Mouse (Mus musculus) hindbrain, embryonic 16.5 days (tissue): ENCODE measurements around the gene Rnase11. TPM values are rescaled to one million over a fixed set of nuclear protein-coding genes. Genes with fewer than 3 reads are reported as not detected.

Experiments
- ATAC-seq: fragments of 200-750 bp; cut with Nextera tagmentation; 2 replicates; pipeline ENCODE4 v1.8.0; 2017; ENCODE audit warnings: moderate TSS enrichment, moderate library complexity
- H3K27ac ChIP-seq: fragments of 300-500 bp; sonication (generic); 2 replicates; pipeline ENCODE4 v1.5.1; 2014; ENCODE audit warnings: low read depth, mild to moderate bottlenecking, control low read depth, low read length, moderate library complexity
- H3K27me3 ChIP-seq: fragments of 300-500 bp; sonication (generic); replicated peaks from 2 replicates; pipeline ENCODE4 v1.6.1; 2014; ENCODE audit warnings: low read length; ENCODE audit not compliant: control insufficient read depth, insufficient read depth
- H3K36me3 ChIP-seq: fragments of 300-500 bp; sonication (generic); 2 replicates; pipeline ENCODE4 v1.6.1; 2014; ENCODE audit warnings: mild to moderate bottlenecking, low read length, moderate library complexity, mixed read lengths; ENCODE audit not compliant: control insufficient read depth, insufficient read depth
- H3K4me1 ChIP-seq: fragments of 300-500 bp; sonication (generic); 2 replicates; pipeline ENCODE4 v1.6.1; 2014; ENCODE audit warnings: low read depth, low read length; ENCODE audit not compliant: control insufficient read depth, insufficient read depth
- H3K4me2 ChIP-seq: fragments of 300-500 bp; sonication (generic); 2 replicates; pipeline ENCODE4 v1.6.1; 2014; ENCODE audit warnings: mild to moderate bottlenecking, low read length, control low read depth, moderate library complexity
- H3K4me3 ChIP-seq: fragments of 300-500 bp; sonication (generic); 2 replicates; pipeline ENCODE4 v1.5.1; 2014; ENCODE audit warnings: mild to moderate bottlenecking, low read length, control low read depth, moderate library complexity
- H3K9ac ChIP-seq: fragments of 300-500 bp; sonication (generic); 2 replicates; pipeline ENCODE4 v1.6.1; 2014; ENCODE audit warnings: low read depth, mild to moderate bottlenecking, control low read depth, low read length, moderate library complexity
- H3K9me3 ChIP-seq: fragments of 300-500 bp; sonication (generic); 2 replicates; pipeline ENCODE4 v1.6.1; 2014; ENCODE audit warnings: mild to moderate bottlenecking, low read length, moderate library complexity; ENCODE audit not compliant: control insufficient read depth
- WGBS: fragments of 180-500 bp; shearing (Covaris S2); extraction: QIAGEN DNeasy Blood & Tissue Kit; methylation state at CpG from one replicate; pipeline ENCODE4 v1.1.7; 2014; 5-methylcytosine and 5-hydroxymethylcytosine counted together
- polyA plus RNA-seq: library from polyadenylated mRNA; unstranded; fragments of >200 nt; fragmentation: Nextera tagmentation; extraction: Ambion mirVana; gene quantifications from 2 replicates; pipeline ENCODE4 v1.2.1, GENCODE M21; 2015

Rnase11 gene
- polyA plus RNA-seq, 1 experiment from 2014 or later, result not detected

DNA sequence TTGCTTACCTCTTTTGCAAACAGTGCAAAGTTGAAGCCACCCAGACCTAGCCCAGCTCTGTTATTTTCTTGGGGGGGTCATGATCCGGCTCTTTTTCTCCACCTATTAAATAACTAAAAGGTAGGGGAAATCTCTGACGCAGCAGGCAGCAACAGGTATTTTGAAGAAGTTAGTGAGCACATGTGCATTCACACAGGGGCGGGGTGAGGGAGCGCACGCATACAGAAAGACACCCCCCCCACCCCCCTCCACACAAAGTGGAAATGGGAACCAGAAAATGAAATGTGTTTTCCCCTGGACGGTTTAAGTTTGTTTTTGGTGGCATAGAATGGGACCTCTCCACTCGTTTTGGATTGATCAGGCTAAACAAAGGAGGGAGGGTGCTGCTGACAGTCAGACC is 33.8 kb upstream of the Rnase11 start:
- H3K4me2 ChIP-seq, result peak overlapping the region; percentile 87
- no peaks in the 10 kb centered on the region for H3K36me3 ChIP-seq
- no peak for ATAC-seq
- H3K9me3 ChIP-seq, result no peaks in the 10 kb centered on the region
- WGBS, result 11% methylated on average over 7 of the region's 7 CpGs
- no peak overlapping the region for H3K9ac ChIP-seq
- peak overlapping the region; percentile 59 for H3K4me3 ChIP-seq
- H3K4me1 ChIP-seq, result peaks cover 7% of the 10 kb centered on the region
- no peak overlapping the region for H3K27ac ChIP-seq
- peaks cover 4% of the 10 kb centered on the region for H3K27me3 ChIP-seq

DNA sequence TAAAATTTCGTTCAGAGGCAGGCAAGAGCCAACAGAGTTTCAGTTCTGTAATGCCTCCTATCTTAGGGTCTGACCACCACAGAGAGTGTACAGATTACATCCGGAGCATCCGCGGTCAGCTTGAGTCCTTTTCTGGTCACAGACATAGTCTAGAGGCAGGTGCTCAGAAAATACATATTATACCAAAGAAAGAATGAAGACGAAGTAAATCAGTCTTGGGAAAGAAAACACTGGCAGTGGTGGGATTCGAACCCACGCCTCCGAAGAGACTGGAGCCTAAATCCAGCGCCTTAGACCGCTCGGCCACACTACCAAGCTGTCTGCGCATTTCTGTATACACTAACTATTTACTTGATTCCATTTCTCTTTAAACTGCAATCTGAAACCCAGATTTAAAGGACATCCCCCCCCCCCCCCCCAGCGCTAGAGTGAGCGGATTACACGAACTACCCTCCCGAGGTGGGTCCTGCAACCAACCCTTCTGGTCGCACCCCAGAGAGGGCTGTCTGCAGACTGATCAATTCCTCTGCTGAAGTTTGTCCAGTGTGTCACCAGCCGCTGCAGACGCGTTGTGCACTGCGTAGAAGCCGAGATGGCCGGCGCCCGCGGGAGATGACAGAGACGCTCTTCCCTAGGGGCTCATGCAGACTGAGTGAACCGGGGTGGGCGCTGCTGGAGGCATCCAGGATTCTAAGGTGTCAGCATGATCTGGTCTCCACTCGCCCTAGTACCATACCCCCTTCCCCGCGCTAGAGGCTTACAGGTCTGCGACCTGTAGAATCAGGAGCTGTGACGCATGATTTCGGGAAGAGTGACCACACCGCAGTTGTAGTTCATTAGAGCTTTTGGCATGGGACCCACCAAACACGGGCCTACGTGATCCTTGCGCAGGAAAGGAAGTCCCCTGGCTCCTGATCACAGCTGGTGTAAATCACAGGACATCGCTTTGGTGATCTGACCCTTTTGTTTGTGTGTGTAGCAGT is 32.9 kb upstream of the Rnase11 start:
- peak; percentile 85 for ATAC-seq
- H3K4me1 ChIP-seq, result peaks cover 7% of the 10 kb centered on the region
- no peaks in the 10 kb centered on the region for H3K36me3 ChIP-seq
- peaks cover 4% of the 10 kb centered on the region for H3K27me3 ChIP-seq
- H3K4me2 ChIP-seq, result peak overlapping the region; percentile 87
- no peak overlapping the region for H3K27ac ChIP-seq
- H3K4me3 ChIP-seq, result peak overlapping the region; percentile 59
- H3K9me3 ChIP-seq, result no peaks in the 10 kb centered on the region
- WGBS, result 4% methylated on average over 39 of the region's 40 CpGs
- peak overlapping the region; percentile 63 for H3K9ac ChIP-seq

DNA sequence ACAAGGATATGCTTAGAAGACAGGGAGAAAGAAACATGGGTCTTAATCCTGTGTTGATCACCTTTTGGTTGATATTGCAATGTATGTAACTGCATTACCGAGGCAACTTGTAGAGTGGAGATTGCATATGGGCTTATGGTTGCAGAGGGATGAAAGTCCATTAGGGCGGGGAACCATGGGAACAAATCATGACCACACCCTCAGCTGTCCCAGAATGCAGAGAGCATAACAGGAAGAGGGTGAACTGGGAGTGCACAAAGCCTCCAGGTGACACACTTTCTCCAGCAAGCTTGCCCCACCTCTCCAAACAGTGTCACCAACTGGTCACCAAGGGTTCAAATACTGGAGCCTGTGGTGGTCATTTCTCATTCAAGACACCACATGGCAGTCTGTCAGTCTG is 31.1 kb upstream of the Rnase11 start:
- Histone ChIP-seq H3K4me1 (peaks cover 7% of the 10 kb centered on the region; the same call in 1 of the 2 replicates), H3K4me3 (no peak overlapping the region), H3K27me3 (peaks cover 4% of the 10 kb centered on the region), H3K4me2 (no peak overlapping the region), H3K9me3 (no peaks in the 10 kb centered on the region), H3K9ac (no peak overlapping the region), H3K36me3 (no peaks in the 10 kb centered on the region), H3K27ac (no peak overlapping the region)
- ATAC-seq, result no peak
- WGBS, result 89% methylated on average over 2 of the region's 2 CpGs

DNA sequence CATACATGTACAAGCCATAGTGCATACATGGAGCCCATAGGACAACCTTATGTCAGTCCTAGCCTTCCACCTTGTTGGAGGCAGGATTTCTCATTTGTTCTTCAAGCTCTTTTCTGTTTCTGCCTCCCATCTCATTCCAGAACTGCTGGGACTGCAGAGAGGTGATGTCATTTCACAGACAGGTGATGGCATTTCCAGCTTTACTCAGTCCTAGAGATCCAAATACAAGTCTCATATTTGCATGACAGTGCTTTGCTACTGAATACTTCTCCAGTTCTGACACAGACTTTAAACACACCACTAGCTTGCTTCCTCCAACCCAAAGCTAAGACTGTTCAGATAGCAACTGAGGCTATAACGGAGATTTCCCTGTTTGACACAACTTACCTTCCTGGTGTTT is 29.2 kb upstream of the Rnase11 start:
- H3K9me3 ChIP-seq, result no peaks in the 10 kb centered on the region
- peaks cover 4% of the 10 kb centered on the region for H3K27me3 ChIP-seq
- H3K4me1 ChIP-seq, result peaks cover 7% of the 10 kb centered on the region; the same call in 1 of the 2 replicates
- H3K9ac ChIP-seq, result no peak overlapping the region
- no peak overlapping the region for H3K27ac ChIP-seq
- ATAC-seq, result no peak
- no peak overlapping the region for H3K4me3 ChIP-seq
- no peaks in the 10 kb centered on the region for H3K36me3 ChIP-seq
- 83% methylated on average over 1 of the region's 1 CpGs for WGBS
- no peak overlapping the region for H3K4me2 ChIP-seq

DNA sequence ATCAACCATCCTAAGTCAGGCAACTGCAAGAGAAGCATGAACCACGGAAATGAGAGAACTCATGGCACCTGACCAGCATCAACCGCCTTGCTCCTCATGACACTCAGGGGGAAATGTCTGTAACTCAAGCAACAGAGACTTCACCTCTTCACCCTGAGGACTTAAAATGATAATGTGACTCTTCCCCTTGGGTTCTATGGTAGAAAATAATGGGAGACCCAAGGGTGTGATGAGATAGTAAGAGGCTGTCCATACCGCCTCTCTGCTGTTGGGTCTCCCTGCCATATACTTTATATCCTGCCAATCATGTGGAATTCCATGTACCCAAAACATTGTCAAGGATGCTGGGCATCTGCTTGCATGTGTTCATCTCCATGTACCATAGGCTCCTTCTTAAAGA is 24.4 kb upstream of the Rnase11 start, which contains the start of gene Olfr750:
Gene Olfr750 (minus strand): TSS at position 101 of the 400 bp plus-strand sequence.
- Histone ChIP-seq H3K36me3 (no peaks in the 10 kb centered on the region), H3K4me1 (no peaks in the 10 kb centered on the region), H3K9me3 (no peaks in the 10 kb centered on the region), H3K9ac (no peak within 1 kb of the TSS), H3K27ac (no peak within 1 kb of the TSS), H3K4me3 (no peak within 1 kb of the TSS), H3K4me2 (no peak within 1 kb of the TSS), H3K27me3 (no peaks in the 10 kb centered on the region)
- ATAC-seq, result no peak
- WGBS, result 94% methylated on average over 3 of the region's 3 CpGs

DNA sequence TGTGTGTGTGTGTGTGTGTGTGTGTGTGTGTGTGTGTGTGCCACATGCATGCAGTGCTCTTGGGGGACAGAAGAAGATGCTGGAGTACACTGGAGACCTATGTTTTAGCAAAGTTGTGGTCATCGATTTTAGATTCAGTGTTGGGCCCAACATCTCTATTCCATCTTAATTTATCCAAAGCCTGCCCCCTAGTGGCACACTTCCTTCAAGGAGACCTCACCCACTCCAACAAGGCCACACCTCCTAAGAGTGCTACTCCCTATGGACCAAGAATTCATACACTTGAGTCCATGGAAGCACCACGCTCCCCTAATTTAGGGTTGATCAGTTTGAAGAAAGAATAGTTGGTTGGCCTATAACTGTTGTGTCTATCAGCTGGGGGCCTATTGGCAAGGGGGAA is 19.7 kb upstream of the Rnase11 start:
- H3K27ac ChIP-seq, result no peak overlapping the region
- WGBS, result 95% methylated on average over 2 of the region's 2 CpGs
- H3K4me3 ChIP-seq, result no peak overlapping the region
- H3K9me3 ChIP-seq, result no peaks in the 10 kb centered on the region
- H3K9ac ChIP-seq, result no peak overlapping the region
- peaks cover 5% of the 10 kb centered on the region for H3K4me1 ChIP-seq
- H3K36me3 ChIP-seq, result no peaks in the 10 kb centered on the region
- H3K4me2 ChIP-seq, result no peak overlapping the region
- ATAC-seq, result no peak
- H3K27me3 ChIP-seq, result no peaks in the 10 kb centered on the region

DNA sequence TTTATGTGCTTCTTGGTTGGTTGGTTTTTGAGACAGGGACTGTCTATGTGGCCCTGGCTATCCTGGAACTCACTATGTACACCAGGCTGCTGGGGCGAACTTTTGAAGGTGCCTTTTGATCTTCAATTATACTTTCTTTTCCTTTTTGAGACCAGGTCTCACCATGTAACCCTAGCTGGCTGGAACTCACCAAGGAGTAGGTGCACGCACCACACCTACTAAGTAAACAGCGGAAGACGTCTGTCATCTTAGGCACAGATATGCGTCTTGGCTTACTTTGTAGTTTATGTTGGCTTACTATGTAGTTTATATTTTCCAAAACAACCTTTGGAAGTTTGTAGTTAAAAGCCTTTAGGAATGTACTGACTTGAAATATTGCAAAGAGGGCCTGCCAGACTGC is 19.0 kb upstream of the Rnase11 start:
- WGBS, result 90% methylated on average over 5 of the region's 5 CpGs
- Histone ChIP-seq H3K36me3 (no peaks in the 10 kb centered on the region), H3K27me3 (no peaks in the 10 kb centered on the region), H3K27ac (no peak overlapping the region), H3K4me1 (peaks cover 5% of the 10 kb centered on the region), H3K9me3 (no peaks in the 10 kb centered on the region), H3K4me3 (no peak overlapping the region), H3K9ac (no peak overlapping the region), H3K4me2 (no peak overlapping the region)
- no peak for ATAC-seq

DNA sequence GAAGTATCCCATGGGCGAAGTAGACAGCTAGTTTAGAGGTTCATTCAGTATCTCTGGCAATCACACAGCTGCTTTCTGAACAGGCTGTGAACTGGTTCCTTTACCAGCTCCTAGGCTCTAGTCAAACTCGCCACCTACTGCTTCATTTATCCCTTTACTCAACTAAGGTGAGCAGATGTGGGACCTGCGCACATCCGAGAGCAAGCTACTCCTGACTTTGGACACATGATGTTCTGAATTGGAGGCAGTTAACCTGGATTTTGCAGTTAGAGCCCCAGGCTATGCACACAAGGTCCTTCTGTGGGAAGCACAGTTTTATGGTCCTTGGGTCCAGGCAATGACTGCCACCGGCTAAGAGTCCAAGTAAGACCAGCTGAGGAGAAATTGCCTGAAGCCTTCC is 10.8 kb upstream of the Rnase11 start:
- WGBS, result 88% methylated on average over 5 of the region's 5 CpGs

DNA sequence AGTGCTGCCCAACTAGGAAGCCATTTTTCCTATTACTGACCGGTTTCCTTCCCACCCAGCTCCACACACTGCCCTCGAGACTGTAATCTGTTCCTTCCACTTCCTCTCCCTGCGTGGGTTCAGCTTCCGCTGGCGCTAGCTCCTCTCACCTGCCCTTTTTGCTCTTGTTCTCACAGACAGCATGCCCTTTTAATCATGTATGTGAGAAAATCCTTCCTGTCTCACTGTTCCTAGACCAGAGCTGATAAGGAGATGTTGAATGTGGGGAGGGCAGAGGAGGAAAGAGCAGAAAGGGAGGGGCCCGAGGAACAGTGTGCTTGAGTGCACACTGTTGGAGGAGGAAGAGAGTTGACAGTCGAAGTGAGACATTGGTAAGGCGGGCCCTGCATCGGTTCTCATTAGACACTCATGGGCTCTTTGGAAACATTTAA is 7.5 kb upstream of the Rnase11 start, which contains the start of gene Rnase12:
Gene Rnase12 (minus strand): TSS at position 261 of the 431 bp plus-strand sequence.
- H3K36me3 ChIP-seq, result no peaks in the 10 kb centered on the region
- no peaks in the 10 kb centered on the region for H3K9me3 ChIP-seq
- no peak within 1 kb of the TSS for H3K9ac ChIP-seq
- H3K27ac ChIP-seq, result no peak within 1 kb of the TSS
- no peaks in the 10 kb centered on the region for H3K27me3 ChIP-seq
- H3K4me1 ChIP-seq, result no peaks in the 10 kb centered on the region
- H3K4me3 ChIP-seq, result no peak within 1 kb of the TSS
- H3K4me2 ChIP-seq, result no peak within 1 kb of the TSS
- WGBS, result 79% methylated on average over 9 of the region's 9 CpGs
- ATAC-seq, result no peak

More for the DNA sequence above, 10.8 kb upstream of the Rnase11 start:
- no peak for ATAC-seq
- H3K27ac ChIP-seq, result no peak overlapping the region
- H3K9ac ChIP-seq, result no peak overlapping the region
- no peaks in the 10 kb centered on the region for H3K27me3 ChIP-seq
- H3K4me1 ChIP-seq, result no peaks in the 10 kb centered on the region
- no peak overlapping the region for H3K4me2 ChIP-seq
- H3K9me3 ChIP-seq, result no peaks in the 10 kb centered on the region
- H3K36me3 ChIP-seq, result no peaks in the 10 kb centered on the region
- H3K4me3 ChIP-seq, result no peak overlapping the region
